Mouse (Mus musculus) inflammation-experienced regulatory T-cells, adult 6 months (primary cell): Measurements from ENCODE around the gene Myof. TPM values are rescaled to one million over a fixed set of nuclear protein-coding genes. Genes with fewer than 3 reads are reported as not detected.

Experiments
- ATAC-seq: one replicate; pipeline ENCODE4 v1.8.0; 2017
- polyA plus RNA-seq, 3 experiments: library from polyadenylated mRNA; unstranded; fragments of 100-300 nt; shearing (Covaris generic); gene quantifications; one replicate each; pipeline ENCODE4 v1.2.1; 2017

The Myof gene
- polyA plus RNA-seq, result under 1 TPM in 1 of 3 experiments, not detected in 2; 0.35 TPM

DNA sequence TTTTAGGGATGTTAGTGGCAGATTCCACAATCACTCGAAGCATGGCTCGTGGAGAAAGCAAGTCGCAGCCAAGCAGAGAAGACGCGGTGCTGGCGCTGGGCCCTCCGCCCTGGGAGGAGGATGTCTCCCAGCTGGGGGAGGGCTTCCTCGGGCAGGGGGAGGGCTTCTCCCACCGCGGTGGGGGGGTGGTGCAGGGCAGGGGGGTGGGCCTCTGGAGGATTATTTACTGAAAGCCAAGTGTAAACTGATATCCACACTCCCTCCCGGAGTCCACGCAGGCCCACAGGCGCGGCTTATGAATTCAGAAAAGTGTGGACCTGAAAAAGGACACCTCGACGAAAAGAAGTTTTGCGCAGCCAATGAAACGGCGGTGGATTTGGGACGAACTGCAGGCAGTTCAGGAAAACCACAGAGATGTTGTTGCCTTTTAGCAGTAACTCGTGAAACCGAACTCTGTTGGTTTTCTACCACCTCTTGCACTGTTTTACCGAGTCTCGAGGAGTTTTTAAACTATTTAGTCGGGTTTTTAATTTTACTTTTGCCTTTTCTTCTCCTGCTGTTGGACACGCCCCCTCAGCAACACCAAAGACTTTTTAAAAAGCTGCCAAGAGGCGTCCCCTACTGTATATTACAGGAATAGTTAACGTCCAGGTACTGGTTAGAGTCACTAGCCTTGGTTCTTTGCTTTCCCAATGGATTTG lies at the start of gene Myof:
Gene Myof, minus strand, starts transcription at position 297 of the 701 bp plus-strand sequence.
- no peak for ATAC-seq

GRCm38 (mm10) chr19:38091512-38091985 lies 48.2 kb upstream of the Myof start:
- ATAC-seq, result no peak

DNA sequence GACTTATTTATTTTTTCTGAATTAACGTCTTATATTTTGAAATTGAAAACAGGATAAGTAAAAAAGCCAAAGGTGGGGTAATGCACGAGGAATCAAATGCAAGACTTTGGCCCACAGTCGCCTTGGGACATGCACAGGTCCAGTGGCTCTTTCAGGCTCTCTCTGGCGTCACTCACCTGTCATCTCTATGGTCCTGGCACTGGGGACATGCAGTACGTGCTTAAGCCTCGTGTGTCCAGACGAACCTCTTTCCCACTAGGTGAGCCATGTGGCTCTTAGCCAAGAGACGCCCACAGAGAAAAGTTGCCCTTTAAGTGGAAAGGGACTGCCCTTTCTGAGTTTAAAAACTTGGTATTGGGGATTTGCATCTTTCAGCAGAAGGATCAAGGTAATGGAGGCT lies 46.0 kb upstream of the Myof start:
- ATAC-seq, result no peak

- no peak for ATAC-seq
These were observed 43.7 kb upstream of the Myof start for GRCm38 (mm10) chr19:38086948-38087551.

DNA sequence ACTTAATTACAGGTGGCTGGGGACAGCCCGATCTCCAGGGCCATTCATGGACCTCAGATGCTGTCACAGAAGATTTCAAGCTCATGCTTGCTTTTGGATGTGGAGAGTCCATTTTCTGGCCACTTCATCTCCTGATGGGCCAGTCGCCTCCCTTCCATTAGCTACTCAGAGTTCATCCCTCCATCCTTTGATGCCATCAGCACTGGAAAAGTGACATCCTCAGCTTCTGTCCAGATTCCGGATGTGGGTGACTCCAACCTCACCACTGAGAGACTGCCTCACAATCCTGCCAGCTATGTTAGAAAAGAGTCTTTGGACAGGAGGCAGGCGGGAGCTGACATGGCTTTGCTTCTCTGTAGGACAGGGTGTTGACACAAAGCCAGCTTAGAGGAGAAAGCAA lies 42.5 kb upstream of the Myof start:
- no peak for ATAC-seq

DNA sequence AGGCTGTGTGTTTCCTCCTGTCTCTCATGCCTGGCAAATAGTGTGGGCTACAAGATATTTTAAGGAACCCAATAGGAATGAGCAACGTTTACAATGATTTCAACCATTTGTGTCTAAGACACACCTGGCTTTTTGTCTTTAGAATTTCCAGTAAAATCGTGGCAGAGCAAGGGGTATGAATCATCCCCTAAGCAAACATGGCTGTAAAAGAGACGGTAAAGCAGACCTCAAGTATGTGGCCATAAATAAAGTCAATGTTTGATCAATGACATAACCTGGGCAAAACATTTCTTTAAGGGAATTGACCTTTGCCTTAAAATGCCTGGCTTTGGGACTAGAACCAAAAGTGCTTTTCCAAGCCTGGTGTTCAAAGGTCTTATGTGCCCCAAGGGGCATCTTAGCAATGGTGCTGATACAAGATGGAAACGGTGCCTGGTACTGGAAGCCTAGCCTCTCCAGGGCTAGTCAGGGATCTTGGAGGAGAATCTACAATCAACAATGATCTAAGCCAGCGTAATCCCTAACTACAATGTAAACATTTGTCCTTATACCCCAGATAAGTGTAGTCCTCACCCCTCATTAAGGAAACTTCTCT lies 39.7 kb upstream of the Myof start:
- ATAC-seq, result no peak

DNA sequence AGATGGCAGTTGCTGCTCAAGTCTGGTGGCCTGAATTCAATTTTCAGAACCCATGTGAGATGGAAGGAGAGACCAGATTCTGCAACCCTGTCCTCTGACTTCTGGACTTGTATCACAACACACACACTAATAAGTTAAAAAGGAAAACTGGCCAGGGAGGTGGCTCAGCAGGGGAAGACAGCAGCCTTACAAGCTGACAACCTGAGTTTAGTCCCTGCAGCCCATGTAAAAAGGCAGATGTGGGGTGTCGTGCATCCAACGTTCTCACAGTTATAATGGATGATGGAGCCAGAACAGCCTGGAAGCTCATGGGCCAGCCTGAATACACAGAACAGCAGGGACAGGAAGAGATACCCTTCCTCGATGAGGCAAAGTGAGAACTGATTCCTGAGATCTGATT lies 38.0 kb upstream of the Myof start:
- no peak for ATAC-seq

DNA sequence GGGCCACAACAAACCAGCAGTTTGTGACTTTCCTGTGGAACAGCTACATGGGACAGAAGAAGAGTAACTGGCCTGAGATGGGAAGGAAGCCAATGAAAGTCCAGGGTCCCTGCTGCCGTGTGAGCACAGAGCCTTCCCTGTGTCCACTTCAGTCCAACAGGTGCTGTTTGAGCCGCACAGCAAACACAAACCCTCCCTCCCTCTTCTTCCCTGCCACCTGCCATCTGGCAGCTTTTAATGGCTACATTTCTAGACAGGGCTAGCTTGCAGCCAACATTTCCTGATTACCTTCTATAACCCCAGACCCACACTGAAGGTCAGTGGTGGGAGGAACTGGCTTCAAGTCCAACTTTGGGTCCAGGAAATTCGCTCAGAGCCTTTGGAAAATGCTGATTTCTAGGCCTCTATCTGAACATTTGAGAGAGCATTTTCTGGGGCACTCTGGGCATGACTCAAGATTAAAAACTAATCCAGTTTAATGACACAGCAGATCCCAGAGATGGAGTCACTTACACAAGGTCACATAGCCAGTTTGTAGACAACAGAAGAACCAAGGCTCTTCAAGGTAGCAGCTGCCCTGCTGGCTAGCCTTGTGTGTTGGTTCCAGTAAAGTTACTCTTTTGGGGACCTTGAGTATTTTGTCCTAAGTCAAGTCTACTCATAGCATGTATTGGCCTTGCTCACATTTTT lies 34.6 kb upstream of the Myof start:
- ATAC-seq, result no peak

- ATAC-seq, result no peak
These were observed 32.9 kb upstream of the Myof start for GRCm38 (mm10) chr19:38076251-38076650.

- no peak for ATAC-seq
These were observed 31.7 kb upstream of the Myof start for GRCm38 (mm10) chr19:38075051-38075450.

DNA sequence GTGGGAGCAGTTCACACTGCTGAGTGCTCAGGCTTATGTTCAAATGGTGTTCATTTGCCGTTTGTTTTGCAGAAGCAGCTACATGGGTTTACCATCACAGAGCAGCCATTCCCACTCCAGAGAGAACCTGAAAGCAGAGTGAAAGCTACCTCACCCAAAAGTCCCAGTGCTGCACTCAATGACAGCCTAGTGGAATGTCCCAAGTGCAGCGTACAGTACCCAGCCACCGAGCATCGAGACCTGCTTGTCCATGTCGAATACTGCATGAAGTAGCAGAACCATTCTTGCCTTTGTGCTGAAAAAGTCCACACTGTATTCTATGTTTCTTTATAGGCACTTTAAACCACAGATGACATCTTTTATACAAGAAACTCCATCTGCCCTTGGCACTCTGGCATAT lies 29.8 kb upstream of the Myof start:
- no peak for ATAC-seq

- no peak for ATAC-seq
These were observed 20.7 kb upstream of the Myof start for GRCm38 (mm10) chr19:38064051-38064450.

DNA sequence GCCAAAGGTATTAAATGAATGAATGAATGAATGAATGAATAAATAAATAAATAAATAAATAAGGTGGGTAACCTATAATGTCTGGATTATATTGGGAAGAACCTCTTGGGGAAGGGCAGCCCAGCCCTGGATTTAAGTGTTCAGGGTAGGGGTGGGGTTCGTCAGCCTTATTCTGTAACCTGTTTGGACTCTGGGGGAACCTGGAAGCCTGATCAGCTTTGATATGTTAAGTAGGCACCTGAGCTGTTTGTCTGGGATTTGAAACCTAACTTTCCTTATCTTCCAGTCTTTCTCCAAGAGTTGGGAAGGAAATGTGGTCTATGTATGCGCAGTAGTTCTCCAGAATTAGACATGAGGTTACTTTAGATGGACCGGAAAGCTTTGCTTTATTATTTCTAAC lies 19.8 kb upstream of the Myof start:
- no peak for ATAC-seq

DNA sequence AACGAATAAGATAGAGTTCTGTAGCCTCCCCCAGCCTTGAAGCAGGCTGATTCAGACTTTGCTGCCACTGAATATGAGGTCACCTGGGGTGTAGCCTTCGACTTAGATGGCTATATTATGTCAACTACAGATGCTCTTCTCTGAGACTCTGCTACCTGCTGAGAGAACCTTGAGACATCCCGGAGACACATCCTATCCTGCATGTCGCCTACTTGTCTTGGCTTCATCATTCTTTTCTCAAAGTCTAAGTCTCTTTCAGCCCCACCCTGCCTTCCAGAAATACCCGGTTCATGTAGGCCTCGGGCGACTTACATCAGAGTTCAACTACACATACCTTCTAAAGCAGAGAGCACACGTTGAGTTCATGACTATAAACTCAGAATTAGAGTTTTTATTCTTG lies 13.6 kb upstream of the Myof start:
- ATAC-seq, result no peak

GRCm38 (mm10) chr19:38056276-38056675 lies 12.9 kb upstream of the Myof start:
- ATAC-seq, result no peak

DNA sequence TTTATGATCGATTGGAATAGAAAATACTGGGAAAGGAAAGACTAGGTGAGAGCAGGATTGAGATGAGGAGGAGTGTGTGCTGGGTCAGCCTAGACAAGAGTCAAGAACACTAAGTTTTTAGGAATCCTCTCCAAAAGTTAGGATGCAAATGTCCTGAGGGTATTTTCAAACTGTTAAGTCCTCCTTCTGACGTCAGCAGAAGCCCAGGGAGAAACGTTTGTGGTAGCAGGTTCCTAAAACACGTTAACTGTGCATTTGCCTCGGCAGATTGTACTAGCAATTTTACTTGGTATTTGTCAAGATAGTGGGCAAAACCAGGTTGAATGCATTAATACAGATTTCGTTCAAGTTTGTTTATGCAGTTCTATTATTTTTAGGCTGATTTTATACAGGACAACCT lies 12.4 kb upstream of the Myof start:
- no peak for ATAC-seq

DNA sequence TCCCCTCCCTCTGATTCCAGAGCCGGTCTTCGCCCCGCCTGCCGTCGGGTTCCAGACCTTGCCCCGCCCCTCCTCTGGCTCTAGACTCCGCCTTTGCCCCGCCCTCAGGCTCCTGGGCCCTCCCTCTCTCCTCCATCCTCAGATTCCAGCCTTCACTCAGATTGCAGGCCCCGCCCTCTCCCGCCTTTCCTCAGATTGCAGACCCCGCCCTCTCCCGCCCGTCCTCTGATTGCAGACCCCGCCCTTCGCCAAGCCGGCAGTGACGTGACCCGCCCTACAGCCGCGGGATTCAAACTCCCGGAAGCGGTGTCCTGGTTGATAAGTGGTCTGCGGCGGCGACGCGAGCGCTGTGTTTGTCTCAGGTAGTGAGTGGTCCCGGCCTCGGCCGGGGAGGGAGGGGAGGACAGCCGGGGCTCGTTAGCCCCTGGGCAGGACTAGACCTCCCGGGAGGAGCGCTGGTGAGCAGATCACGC lies 11.4 kb upstream of the Myof start, which contains the start of gene Cep55:
Gene Cep55, plus strand, starts transcription at position 292 of the 473 bp plus-strand sequence.
- peak; percentile 86 for ATAC-seq

DNA sequence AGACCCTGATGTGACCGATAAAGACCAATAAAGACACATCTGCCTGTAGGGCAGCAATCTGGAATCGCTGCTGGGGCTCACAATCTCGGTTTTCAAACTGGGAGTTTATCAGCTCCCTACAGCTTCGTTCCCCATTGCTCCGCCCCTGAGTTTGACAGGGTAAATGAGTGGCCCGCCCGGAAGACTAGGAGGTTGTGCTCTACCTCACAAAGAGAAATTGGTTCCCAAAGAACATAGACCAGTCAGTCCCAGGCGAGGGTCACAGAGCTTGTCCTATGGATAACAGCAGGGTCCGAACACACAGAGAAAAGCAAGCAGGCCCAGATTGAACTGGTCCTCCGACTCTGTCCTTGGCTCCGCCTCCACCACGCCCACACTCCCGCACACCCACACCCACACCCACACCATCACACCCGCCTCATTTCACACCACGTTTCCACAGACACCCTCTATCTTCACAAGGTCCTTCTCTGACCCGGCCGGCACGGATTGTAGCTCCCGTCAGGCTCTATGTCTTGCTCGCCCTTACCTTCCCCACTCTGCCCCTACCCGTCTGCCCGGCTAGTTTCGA lies 10.9 kb upstream of the Myof start:
- ATAC-seq, result peak; percentile 65

- ATAC-seq, result no peak
These were observed 10.1 kb upstream of the Myof start for GRCm38 (mm10) chr19:38053227-38054041.

- no peak for ATAC-seq
These were observed 6.3 kb upstream of the Myof start for GRCm38 (mm10) chr19:38049686-38050085.

GRCm38 (mm10) chr19:38045198-38045597 lies 1.8 kb upstream of the Myof start:
- ATAC-seq, result no peak

GRCm38 (mm10) chr19:38042261-38042722 lies 1.1 kb downstream of the Myof start:
- ATAC-seq, result no peak
